Mouse (Mus musculus): ENCODE data around the gene Tlcd1.
"Not testable (repeated sequence)": the region's sequence is repeated elsewhere in the genome, so short reads cannot be mapped to it uniquely, and the experiment has no call there.

The Tlcd1 gene

GRCm38 (mm10) chr11:78176402-78176862, at the start of gene Tlcd1, which contains the start of gene Nek8:
Gene Tlcd1, plus strand, starts transcription at chr11:78176711.
Gene Nek8, minus strand, starts transcription at chr11:78176675.
- peak in 1 of 2 experiments; percentile 70 for DNase-seq (ENCODE audit: low spot score in 2 of 2)

GRCm38 (mm10) chr11:78126739-78127138, 49.8 kb upstream of the Tlcd1 start:
- no peak for DNase-seq (ENCODE audit: low spot score in 2 of 2)

- DNase-seq (ENCODE audit: low spot score in 2 of 2), result no peak
Measured at GRCm38 (mm10) chr11:78129458-78129857, 47.1 kb upstream of the Tlcd1 start.

DNA sequence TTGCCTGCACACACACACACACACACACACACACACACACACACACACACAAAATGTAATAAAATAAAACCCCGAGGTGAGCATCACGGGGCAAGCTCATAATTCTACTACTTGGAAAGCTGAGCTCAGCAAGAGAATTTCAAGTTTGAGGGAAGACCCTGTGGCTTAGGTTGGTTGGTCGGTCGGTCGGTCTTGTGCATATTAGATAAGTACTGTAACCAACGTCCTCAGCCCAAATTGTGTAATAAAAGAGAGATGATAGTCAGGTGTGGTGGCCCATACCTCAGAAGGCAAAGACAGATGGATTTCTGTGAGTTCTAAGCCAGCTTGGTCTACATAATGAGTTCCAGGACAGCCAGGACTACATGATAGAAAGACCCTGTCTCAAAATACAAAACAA, 42.6 kb upstream of the Tlcd1 start:
- no peak for DNase-seq (ENCODE audit: low spot score in 2 of 2)

- DNase-seq (ENCODE audit: low spot score in 2 of 2), result no peak
Measured at GRCm38 (mm10) chr11:78134344-78134743, 42.2 kb upstream of the Tlcd1 start.

DNA sequence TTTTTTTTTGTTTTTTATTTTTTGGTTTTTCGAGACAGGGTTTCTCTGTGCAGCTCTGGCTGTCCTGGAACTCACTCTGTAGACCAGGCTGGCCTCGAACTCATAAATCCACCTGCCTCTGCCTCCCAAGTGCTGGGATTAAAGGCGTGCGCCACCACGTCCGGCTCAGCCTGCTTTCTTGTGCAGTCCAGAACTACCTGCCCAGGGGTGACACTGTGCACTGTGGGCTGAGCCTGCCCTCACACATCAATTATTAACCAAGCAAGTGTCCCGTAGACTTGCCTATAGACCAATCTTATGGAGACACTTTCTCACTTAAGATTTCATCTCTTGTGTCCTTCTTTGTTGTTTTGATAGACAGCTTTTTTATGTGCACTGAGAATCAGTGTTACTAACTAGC, 41.2 kb upstream of the Tlcd1 start:
- not testable (repeated sequence) for DNase-seq (ENCODE audit: low spot score in 2 of 2)

DNA sequence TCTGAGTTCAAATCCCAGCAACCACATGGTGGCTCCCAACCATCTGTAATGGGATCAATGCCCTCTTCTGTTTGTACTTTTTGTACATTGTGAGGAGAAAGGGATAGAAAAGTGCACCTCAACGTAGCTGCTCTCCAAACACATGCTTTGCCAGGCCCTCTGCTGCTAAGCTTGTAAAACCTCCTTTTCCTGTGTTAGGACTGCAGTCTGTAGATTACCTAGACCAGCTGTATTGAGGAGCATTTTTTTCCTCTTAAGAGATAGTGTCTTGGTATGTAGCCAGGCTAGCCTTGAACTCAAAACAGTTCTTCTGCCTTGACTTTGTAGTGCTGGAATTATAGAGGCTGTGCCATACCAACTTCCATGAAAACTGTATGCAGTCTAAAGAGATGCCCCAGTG, 40.4 kb upstream of the Tlcd1 start:
- no peak for DNase-seq (ENCODE audit: low spot score in 2 of 2)

DNA sequence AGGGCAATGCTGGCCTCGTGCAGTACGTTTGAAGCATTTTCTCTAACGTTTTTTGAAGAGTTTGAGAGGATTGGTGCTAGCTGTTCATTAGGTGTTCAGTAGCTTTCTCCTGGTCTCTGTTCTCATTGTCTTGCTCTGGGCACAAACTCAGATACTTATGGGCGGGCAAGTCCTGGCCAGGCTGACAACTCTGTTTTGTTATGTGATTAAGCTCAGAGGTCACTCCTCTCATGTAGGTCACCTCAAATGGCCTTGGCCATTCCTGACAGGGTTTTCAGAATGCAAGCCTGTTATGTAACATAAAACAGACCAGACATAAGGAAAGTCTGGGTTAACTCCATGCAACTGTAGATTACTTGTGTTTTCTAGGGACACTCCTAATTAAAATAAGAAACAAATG, 38.9 kb upstream of the Tlcd1 start:
- no peak for DNase-seq (ENCODE audit: low spot score in 2 of 2)

GRCm38 (mm10) chr11:78138023-78138422, 38.5 kb upstream of the Tlcd1 start:
- no peak for DNase-seq (ENCODE audit: low spot score in 2 of 2)

DNA sequence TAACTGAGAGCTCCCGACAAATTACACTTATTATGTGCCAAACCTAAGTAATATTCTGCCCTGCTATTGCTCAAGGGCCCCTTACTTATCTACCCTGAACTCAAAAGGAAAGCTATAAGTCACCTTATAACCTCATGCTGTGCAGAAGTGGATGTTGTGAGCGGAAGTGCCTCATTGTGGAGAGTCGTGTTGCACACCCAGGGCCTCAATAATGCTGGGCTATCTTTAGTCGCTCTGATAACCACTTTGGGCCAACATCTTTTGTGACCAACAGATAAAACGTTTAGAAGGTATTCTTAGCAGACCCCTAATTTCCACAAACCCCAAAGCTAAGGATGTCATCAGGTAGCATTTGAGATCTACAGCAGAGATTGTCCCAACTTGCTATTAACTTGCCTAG, 35.8 kb upstream of the Tlcd1 start:
- DNase-seq (ENCODE audit: low spot score in 2 of 2), result no peak

- no peak for DNase-seq (ENCODE audit: low spot score in 2 of 2)
Measured at GRCm38 (mm10) chr11:78143520-78143919, 33.0 kb upstream of the Tlcd1 start.

GRCm38 (mm10) chr11:78146168-78146567, 30.3 kb upstream of the Tlcd1 start:
- no peak for DNase-seq (ENCODE audit: low spot score in 2 of 2)

DNA sequence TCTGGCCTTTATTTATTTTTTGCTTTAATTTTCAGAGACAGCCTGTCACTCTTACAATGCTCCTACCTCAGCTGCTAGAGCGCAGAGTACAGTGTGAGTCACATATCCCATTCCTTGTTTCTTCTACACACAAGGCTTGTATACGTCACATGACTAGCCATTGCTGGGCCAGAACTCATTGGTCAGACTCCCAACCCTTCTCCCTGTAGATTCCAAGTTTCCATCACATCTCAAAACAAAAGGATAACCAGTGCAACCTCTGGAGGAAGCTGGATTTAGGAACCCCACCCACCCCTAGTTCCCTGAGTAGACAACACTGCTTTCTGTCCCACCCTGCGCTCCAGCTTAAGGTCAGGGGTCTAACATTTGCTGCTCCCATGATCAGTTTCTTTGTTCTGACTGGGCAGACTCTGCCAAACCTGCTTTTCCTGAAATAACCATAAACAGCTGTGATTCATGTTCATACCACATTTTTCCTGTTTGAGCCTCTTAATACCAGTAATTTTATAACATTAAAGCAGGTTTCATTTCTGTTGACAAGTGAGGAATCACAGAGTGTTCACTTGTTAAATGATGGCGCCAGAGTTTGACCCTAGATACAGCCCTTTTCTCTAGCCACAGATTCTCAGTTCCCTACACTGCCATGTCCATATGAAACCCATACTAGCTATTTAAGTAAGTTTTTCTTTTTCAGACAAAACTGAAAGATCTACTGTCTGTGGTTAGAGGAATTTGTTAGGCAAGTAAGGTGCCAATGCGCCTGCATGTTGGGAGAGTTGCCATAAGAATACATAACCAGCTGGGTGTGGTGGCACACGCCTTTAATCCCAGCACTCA, 29.6 kb upstream of the Tlcd1 start:
- DNase-seq (ENCODE audit: low spot score in 2 of 2), result no peak

- DNase-seq (ENCODE audit: low spot score in 2 of 2), result no peak
Measured at GRCm38 (mm10) chr11:78151161-78151560, 25.4 kb upstream of the Tlcd1 start.

- peak; percentile 75 to 82 for DNase-seq (ENCODE audit: low spot score in 2 of 2)
Measured at GRCm38 (mm10) chr11:78152299-78153231, 23.9 kb upstream of the Tlcd1 start.

- DNase-seq (ENCODE audit: low spot score in 2 of 2), result no peak
Measured at GRCm38 (mm10) chr11:78153778-78154177, 22.7 kb upstream of the Tlcd1 start.

- no peak for DNase-seq (ENCODE audit: low spot score in 2 of 2)
Measured at GRCm38 (mm10) chr11:78155674-78156073, 20.8 kb upstream of the Tlcd1 start.

DNA sequence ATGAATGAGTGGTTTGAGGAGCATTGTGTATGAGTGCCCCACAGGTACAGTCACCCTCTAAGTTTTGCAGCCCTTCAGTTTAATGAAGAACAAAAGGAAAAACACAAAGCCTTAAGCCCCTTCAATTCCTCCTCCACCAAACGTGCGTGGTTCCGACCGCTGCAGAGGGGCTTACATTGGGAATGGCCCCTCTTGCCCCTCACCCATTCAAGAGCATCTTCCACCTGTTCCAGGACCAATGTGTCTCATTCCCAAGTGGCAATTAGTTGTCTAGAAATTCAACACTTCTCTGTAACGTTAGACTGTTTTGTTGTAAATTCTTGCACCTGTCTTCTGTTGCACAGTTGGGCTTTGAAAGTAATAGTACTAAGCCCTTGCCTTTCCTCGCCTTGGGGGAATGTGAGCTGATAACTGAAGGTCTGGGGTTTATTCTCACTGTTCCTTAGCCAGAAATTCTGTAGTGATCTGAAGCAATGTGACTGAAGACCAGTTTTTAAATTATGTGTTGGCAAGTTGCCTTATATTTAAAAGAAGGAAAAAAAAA, 20.3 kb upstream of the Tlcd1 start:
- no peak for DNase-seq (ENCODE audit: low spot score in 2 of 2)

DNA sequence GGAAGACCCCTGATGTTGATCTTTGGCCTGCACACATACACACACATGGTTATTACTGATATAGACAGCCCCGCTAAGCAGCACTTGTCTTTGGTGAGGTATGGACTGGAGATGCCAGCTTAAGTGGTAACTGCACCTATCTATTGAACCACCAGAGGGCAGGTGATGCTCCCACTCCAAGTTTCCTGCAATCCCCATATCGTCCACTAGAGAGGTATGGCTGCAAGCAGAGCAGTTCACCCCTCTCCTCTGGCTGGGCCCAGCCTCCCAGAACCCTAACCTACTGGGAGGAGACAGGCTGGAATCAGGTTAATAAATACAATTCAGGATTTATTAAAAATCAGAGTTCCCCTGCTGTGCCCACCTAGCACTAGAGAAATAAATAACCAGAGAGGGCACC, 17.4 kb upstream of the Tlcd1 start:
- DNase-seq (ENCODE audit: low spot score in 2 of 2), result no peak

GRCm38 (mm10) chr11:78159557-78159956, 17.0 kb upstream of the Tlcd1 start:
- DNase-seq (ENCODE audit: low spot score in 2 of 2), result no peak

DNA sequence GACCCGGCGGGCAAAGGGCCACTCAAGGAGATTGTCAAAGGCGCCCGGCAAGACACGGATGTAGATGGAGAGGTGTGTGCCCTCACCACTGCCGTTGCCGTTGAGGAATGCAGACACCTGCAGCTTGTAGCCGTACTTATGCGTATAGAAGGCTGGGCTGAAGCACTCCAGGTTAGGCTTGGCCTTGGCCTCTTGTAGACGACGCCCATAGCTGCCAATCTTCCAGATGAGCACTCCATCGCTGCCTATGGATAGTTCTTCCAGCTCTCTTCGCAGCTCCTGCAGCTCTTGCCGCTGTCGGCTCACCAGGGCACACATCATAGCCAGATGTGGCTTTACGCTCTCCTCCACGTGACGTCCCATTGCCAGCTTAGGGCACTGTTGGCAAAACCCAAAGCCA, 16.3 kb upstream of the Tlcd1 start:
- DNase-seq (ENCODE audit: low spot score in 2 of 2), result no peak

DNA sequence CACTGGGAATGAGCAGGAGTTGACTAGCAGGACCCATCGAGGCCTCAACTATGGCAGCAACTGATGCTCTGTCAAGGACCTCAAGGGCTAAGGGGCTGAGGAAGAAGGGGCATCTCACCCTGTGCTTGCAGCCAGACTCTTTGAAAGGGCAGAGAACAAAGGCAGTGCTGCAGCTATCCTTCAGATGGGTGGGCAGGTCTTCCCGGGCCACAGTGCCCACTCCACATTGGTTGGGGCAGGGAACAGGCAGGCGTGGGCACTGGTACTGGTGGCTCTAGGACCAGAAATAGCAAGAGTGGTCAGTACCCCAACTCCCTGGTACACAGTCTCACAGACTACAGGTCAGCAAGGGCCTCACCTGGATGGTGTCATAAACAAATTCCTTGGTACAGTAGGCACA, 15.8 kb upstream of the Tlcd1 start:
- no peak for DNase-seq (ENCODE audit: low spot score in 2 of 2)
